Mouse (Mus musculus) 3T3-L1 (cell line): Measurements from ENCODE around the gene Nup88.

Experiments
- DNase-seq: peaks from one replicate; pipeline ENCODE4 v3.0.0-alpha.2; 2015; ENCODE audit warnings: low read depth, low spot score

The Nup88 gene

GRCm38 (mm10) chr11:70969821-70970559, at the start of gene Nup88, which contains the start of gene Rpain:
TSS of gene Nup88 (minus strand) at chr11:70969973.
TSS of gene Rpain (plus strand) at chr11:70970213.
- DNase-seq, result peak; percentile 98

GRCm38 (mm10) chr11:71018416-71019200, 48.8 kb upstream of the Nup88 start:
- peak; percentile 21 for DNase-seq

GRCm38 (mm10) chr11:71017051-71017450, 47.3 kb upstream of the Nup88 start:
- no peak for DNase-seq

- no peak for DNase-seq
Measured at GRCm38 (mm10) chr11:71012743-71013142, 43.0 kb upstream of the Nup88 start.

GRCm38 (mm10) chr11:71008321-71008720, 38.5 kb upstream of the Nup88 start:
- no peak for DNase-seq

GRCm38 (mm10) chr11:71007831-71008230, 38.1 kb upstream of the Nup88 start:
- no peak for DNase-seq

GRCm38 (mm10) chr11:71007026-71007425, 37.3 kb upstream of the Nup88 start:
- DNase-seq, result no peak

GRCm38 (mm10) chr11:71005046-71005445, 35.3 kb upstream of the Nup88 start:
- DNase-seq, result peak; percentile 16

GRCm38 (mm10) chr11:71004316-71004773, 34.6 kb upstream of the Nup88 start, which contains the start of gene Dhx33:
TSS of gene Dhx33 (minus strand) at chr11:71004437.
- peak; percentile 99 for DNase-seq

- DNase-seq, result peak; percentile 81
Measured at GRCm38 (mm10) chr11:71003611-71004315, 34.0 kb upstream of the Nup88 start.

GRCm38 (mm10) chr11:71001167-71001566, 31.4 kb upstream of the Nup88 start:
- DNase-seq, result no peak

- DNase-seq, result peak; percentile 88
Measured at GRCm38 (mm10) chr11:70982557-70983228, 12.9 kb upstream of the Nup88 start, which contains the start of gene C1qbp. TSS of gene C1qbp (minus strand) at chr11:70983026.

GRCm38 (mm10) chr11:70982030-70982429, 12.3 kb upstream of the Nup88 start:
- DNase-seq, result peak; percentile 13

- DNase-seq, result no peak
Measured at GRCm38 (mm10) chr11:70980751-70981510, 11.2 kb upstream of the Nup88 start.

- no peak for DNase-seq
Measured at GRCm38 (mm10) chr11:70980232-70980631, 10.5 kb upstream of the Nup88 start.

GRCm38 (mm10) chr11:70977293-70977692, 7.5 kb upstream of the Nup88 start:
- no peak for DNase-seq

- DNase-seq, result no peak
Measured at GRCm38 (mm10) chr11:70975193-70975592, 5.4 kb upstream of the Nup88 start.

GRCm38 (mm10) chr11:70973947-70974346, 4.2 kb upstream of the Nup88 start:
- DNase-seq, result peak; percentile 53

- DNase-seq, result no peak
Measured at GRCm38 (mm10) chr11:70972586-70972985, 2.8 kb upstream of the Nup88 start.
